Mouse (Mus musculus) thymus, postnatal 36 days (tissue): ENCODE results near the gene Btbd7.
A peak's percentile ranks its signal among the peaks of the same experiment; 100 is the strongest.

Experiments
- DNase-seq, 2 experiments: peaks; one replicate each; pipeline ENCODE4 v3.0.0; 2022; ENCODE audit warnings: mixed read lengths in 2 of 2

Btbd7 gene

GRCm38 (mm10) chr12:102878031-102878823 lies at the start of gene Btbd7:
Btbd7 (minus strand) TSS chr12:102878471.
- DNase-seq = peak; percentile 97 to 98

- no peak for DNase-seq
These were observed 37.8 kb upstream of the Btbd7 start for GRCm38 (mm10) chr12:102916073-102916472.

GRCm38 (mm10) chr12:102908191-102908590 lies 29.9 kb upstream of the Btbd7 start:
- DNase-seq = no peak

GRCm38 (mm10) chr12:102899091-102899490 lies 20.8 kb upstream of the Btbd7 start, which contains the start of gene Cox8c:
Cox8c (plus strand) TSS chr12:102899316.
- no peak for DNase-seq

GRCm38 (mm10) chr12:102888568-102888967 lies 10.3 kb upstream of the Btbd7 start:
- DNase-seq = no peak

GRCm38 (mm10) chr12:102887366-102887765 lies 9.1 kb upstream of the Btbd7 start:
- no peak for DNase-seq

GRCm38 (mm10) chr12:102885735-102886134 lies 7.5 kb upstream of the Btbd7 start:
- DNase-seq = peak; percentile 38 to 42

GRCm38 (mm10) chr12:102878901-102879300 lies 630 bp upstream of the Btbd7 start:
- DNase-seq = no peak

GRCm38 (mm10) chr12:102877301-102878030 lies 805 bp downstream of the Btbd7 start:
- peak; percentile 59 to 71 for DNase-seq

GRCm38 (mm10) chr12:102870527-102870926 lies 7.7 kb downstream of the Btbd7 start:
- no peak for DNase-seq

- DNase-seq = no peak
These were observed 8.5 kb downstream of the Btbd7 start for GRCm38 (mm10) chr12:102869802-102870201.

- no peak for DNase-seq
These were observed 17.5 kb downstream of the Btbd7 start for GRCm38 (mm10) chr12:102860806-102861205.

- DNase-seq = no peak
These were observed 40.0 kb downstream of the Btbd7 start for GRCm38 (mm10) chr12:102838271-102838670.

- DNase-seq = no peak
These were observed 45.4 kb downstream of the Btbd7 start for GRCm38 (mm10) chr12:102832746-102833300.

GRCm38 (mm10) chr12:102831888-102832287 lies 46.4 kb downstream of the Btbd7 start:
- no peak for DNase-seq

- DNase-seq = no peak
These were observed 51.2 kb downstream of the Btbd7 start for GRCm38 (mm10) chr12:102827119-102827518.

- DNase-seq = no peak
These were observed 51.9 kb downstream of the Btbd7 start for GRCm38 (mm10) chr12:102826399-102826798.

GRCm38 (mm10) chr12:102814858-102815257 lies 63.4 kb downstream of the Btbd7 start:
- DNase-seq = no peak

GRCm38 (mm10) chr12:102799528-102799927 lies 78.7 kb downstream of the Btbd7 start:
- no peak for DNase-seq

- peak; percentile 62 to 85 for DNase-seq
These were observed 90.3 kb downstream of the Btbd7 start for GRCm38 (mm10) chr12:102787927-102788326.

GRCm38 (mm10) chr12:102785593-102785985 lies 92.7 kb downstream of the Btbd7 start:
- DNase-seq = no peak

- no peak for DNase-seq
These were observed 93.2 kb downstream of the Btbd7 start for GRCm38 (mm10) chr12:102784899-102785592.

- DNase-seq = peak in 1 of 2 experiments; percentile 48
These were observed 95.4 kb downstream of the Btbd7 start for GRCm38 (mm10) chr12:102782841-102783240.
